Mouse (Mus musculus) C2C12 (cell line): ENCODE measurements at regions not wholly inside any gene's neighbourhood (a gene's known extent, or its start where the extent isn't known, plus 50 kb on each side); places are given as distances from the start of the nearest gene placed in this dataset.

Experiments used
- H3K27me3 ChIP-seq: one replicate; pipeline ENCODE4 v1.6.1; 2011; ENCODE audit not compliant: control insufficient read depth, insufficient read depth, insufficient read length
- H3K36me3 ChIP-seq: one replicate; pipeline ENCODE4 v1.6.1; 2011; ENCODE audit not compliant: control insufficient read depth, insufficient read depth
- H3K4me3 ChIP-seq: one replicate; pipeline ENCODE4 v1.5.1; 2011; ENCODE audit warnings: mild to moderate bottlenecking, control low read depth; ENCODE audit not compliant: poor library complexity, insufficient read depth, severe bottlenecking
- H3K79me2 ChIP-seq: one replicate; pipeline ENCODE4 v1.6.1; 2011; ENCODE audit not compliant: control insufficient read depth, insufficient read depth
- H3K79me3 ChIP-seq: one replicate; pipeline ENCODE4 v1.6.1; 2011; ENCODE audit warnings: low read depth, control low read depth
- H3ac ChIP-seq: one replicate; pipeline ENCODE3; 2011; ENCODE audit warnings: low read depth; ENCODE audit not compliant: control insufficient read depth, insufficient read length
- CEBPB ChIP-seq: IDR thresholded peaks from one replicate; pipeline ENCODE4 v1.6.1; 2011; ENCODE audit warnings: low read depth, mild to moderate bottlenecking, control low read depth, moderate library complexity
- CTCF ChIP-seq: IDR thresholded peaks from one replicate; pipeline ENCODE4 v1.5.1; 2011; ENCODE audit not compliant: control insufficient read depth, insufficient read depth, insufficient read length
- FOSL1 ChIP-seq: IDR thresholded peaks from one replicate; pipeline ENCODE4 v1.8.0; 2011; ENCODE audit warnings: mild to moderate bottlenecking, low read length; ENCODE audit not compliant: poor library complexity, insufficient read depth, severe bottlenecking
- MAX ChIP-seq: IDR thresholded peaks from one replicate; pipeline ENCODE4 v1.6.1; 2011; ENCODE audit warnings: mild to moderate bottlenecking, control low read depth
- MYOD1 ChIP-seq: IDR thresholded peaks from one replicate; pipeline ENCODE4 v1.6.1; 2011; ENCODE audit warnings: low read depth; ENCODE audit not compliant: control insufficient read depth, insufficient read length
- MYOG ChIP-seq: IDR thresholded peaks from one replicate; pipeline ENCODE4 v1.6.1; 2011; ENCODE audit not compliant: control insufficient read depth, insufficient read length; ENCODE audit errors: extremely low read depth
- USF1 ChIP-seq: IDR thresholded peaks from one replicate; pipeline ENCODE4 v1.6.1; 2011; ENCODE audit warnings: low read depth, mild to moderate bottlenecking, control low read depth, moderate library complexity

DNA sequence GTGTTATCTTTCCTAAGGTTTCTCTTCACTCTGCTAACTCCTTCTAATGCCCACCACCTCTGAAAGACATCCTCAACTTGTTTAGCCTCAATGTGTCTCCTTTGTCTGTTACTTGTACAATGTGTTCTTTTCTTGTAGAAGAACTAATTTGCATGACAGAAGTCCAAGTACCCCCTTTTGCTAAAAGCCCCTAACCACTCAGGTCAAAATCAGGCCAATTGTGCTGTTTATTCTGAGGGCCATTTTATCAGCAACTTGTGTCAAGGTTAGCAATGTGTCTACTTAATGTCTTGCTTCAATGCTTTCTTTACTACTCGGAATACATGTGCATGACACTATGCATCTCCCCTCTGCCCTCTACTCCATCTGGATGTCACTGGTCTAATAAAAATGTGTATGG is 107.3 kb upstream of the Paqr3 start:
- no peaks in the 10 kb centered on the region for H3K36me3 ChIP-seq
- TF ChIP-seq CEBPB (no peak), MYOD1 (no peak), MYOG (no peak), FOSL1 (no peak), CTCF (no peak), USF1 (no peak), MAX (no peak)

DNA sequence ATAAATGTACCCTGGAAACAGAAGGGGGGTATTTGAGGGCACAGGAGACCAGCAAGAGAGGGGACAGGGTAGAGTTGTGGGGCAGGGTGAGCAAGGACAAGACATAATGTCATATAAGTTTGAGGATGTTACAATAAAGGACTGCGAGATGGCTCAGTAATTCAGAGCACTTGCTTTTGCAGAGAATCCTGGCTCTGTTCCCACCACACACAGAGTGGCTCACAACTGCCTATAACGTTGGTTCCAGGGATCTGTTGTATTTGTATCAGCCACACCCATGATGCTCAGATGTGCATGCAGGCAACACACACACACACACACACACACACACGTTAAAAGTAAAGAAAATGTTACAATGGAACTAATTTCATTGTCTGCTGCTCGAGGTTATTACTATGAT is 94.2 kb upstream of the Paqr3 start:
- H3K27me3 ChIP-seq: no peaks in the 10 kb centered on the region
- TF ChIP-seq MAX (no peak), CTCF (no peak)
- no peak overlapping the region for H3ac ChIP-seq
- no peaks in the 10 kb centered on the region for H3K79me2 ChIP-seq
- no peaks in the 10 kb centered on the region for H3K36me3 ChIP-seq
- no peaks in the 10 kb centered on the region for H3K79me3 ChIP-seq
- H3K4me3 ChIP-seq: no peak overlapping the region

More for the DNA sequence above, 107.3 kb upstream of the Paqr3 start:
- Histone ChIP-seq H3K4me3 (no peak overlapping the region), H3K27me3 (no peaks in the 10 kb centered on the region), H3ac (no peak overlapping the region), H3K79me2 (no peaks in the 10 kb centered on the region), H3K79me3 (no peaks in the 10 kb centered on the region)

DNA sequence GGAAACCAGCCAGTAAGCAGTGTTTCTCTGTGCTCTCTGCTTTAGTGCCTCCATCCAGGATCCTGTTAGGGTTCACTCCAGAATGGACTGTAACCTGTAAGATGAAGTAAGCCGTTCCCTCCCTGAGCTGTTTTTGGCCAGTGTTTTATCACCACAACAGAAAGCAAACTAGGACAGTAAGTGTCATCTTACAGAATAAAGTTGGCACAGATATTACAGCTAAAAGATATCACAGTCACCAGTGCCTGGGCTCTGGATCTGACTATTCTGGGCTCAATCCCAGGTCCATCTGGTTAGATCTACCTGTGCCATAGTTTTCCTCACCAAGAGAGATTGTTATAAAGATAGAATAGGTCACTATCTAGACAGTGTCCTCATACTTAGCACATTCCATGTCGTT is 92.9 kb upstream of the Paqr3 start:
- no peak for TF ChIP-seq MYOD1
- TF ChIP-seq FOSL1: no peak
- TF ChIP-seq CEBPB: no peak
- no peak for TF ChIP-seq USF1
- TF ChIP-seq MAX: no peak
- H3K27me3 ChIP-seq: no peaks in the 10 kb centered on the region
- H3K36me3 ChIP-seq: no peaks in the 10 kb centered on the region
- no peaks in the 10 kb centered on the region for H3K79me3 ChIP-seq
- H3K79me2 ChIP-seq: no peaks in the 10 kb centered on the region
- H3K4me3 ChIP-seq: no peak overlapping the region
- no peak overlapping the region for H3ac ChIP-seq

DNA sequence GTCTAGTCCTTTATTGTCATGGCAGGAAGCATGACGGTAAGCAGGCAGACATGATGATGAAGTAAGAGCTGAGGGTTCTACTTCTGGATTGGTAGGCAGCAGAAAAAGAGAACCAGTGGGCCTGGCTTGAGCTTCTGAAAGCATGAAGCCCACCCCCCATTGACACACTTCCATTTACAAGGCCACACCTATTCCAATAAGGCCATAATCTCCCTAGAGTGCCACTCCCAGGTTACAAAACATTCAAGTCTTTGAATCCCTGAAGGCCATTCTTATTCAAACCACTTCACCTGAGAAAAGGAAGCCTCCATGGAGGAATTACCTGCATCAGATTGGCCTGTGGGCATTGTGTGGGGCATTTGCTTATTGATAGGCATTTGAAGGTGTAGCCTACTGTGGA is 92.2 kb upstream of the Paqr3 start:
- no peak for TF ChIP-seq FOSL1
- TF ChIP-seq MYOG: no peak
- no peak for TF ChIP-seq MYOD1
- no peak for TF ChIP-seq CTCF
- H3K4me3 ChIP-seq: no peak overlapping the region
- H3K27me3 ChIP-seq: no peaks in the 10 kb centered on the region
- no peaks in the 10 kb centered on the region for H3K36me3 ChIP-seq
- H3K79me2 ChIP-seq: no peaks in the 10 kb centered on the region
- no peak overlapping the region for H3ac ChIP-seq
- no peaks in the 10 kb centered on the region for H3K79me3 ChIP-seq

DNA sequence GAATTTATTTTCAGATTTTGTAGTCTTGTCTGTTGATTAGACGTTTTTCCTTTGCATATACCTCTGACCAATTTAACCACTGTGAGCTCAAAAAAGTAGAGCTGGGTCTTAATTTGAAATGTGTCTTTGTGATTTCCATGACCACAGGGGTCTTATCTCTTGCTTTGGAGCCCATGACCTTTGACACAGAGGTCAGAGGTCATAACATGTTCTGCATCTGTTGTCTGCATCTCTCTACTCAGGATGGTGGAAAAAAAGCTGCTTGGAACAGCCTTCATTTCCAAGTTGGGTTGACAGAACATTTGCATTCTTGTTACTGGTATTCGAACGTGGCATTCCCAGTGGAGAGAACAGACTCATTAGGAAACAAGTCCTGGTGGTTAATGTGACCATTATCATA is 91.2 kb upstream of the Paqr3 start:
- H3K4me3 ChIP-seq: no peak overlapping the region
- no peak for TF ChIP-seq CTCF
- TF ChIP-seq FOSL1: no peak
- no peak for TF ChIP-seq USF1
- no peak for TF ChIP-seq CEBPB
- no peak for TF ChIP-seq MYOD1
- no peak for TF ChIP-seq MYOG
- no peak for TF ChIP-seq MAX
- H3K27me3 ChIP-seq: no peaks in the 10 kb centered on the region
- H3K79me3 ChIP-seq: no peaks in the 10 kb centered on the region
- H3K79me2 ChIP-seq: no peaks in the 10 kb centered on the region
- H3ac ChIP-seq: no peak overlapping the region
- H3K36me3 ChIP-seq: no peaks in the 10 kb centered on the region

DNA sequence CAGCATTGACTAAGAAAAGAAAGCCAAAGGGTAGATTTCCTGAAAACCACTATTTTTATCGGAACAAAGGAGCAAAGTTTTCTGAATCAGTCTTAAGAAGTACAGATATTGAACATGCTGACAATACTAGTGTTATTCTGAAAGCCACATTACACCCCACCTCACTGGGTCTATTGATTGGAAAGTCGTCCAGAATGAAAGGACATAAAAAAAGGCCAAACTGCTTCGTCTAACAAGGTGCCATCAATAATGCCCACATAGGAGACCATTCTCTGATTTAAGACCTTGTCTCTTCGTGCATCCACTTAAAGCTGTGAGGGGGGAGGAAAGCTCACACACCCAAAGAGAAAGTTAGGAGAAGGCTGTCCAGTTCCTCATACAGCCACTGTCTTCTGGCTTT is 89.3 kb upstream of the Paqr3 start:
- no peaks in the 10 kb centered on the region for H3K36me3 ChIP-seq
- H3K27me3 ChIP-seq: no peaks in the 10 kb centered on the region
- no peak overlapping the region for H3K4me3 ChIP-seq
- no peaks in the 10 kb centered on the region for H3K79me3 ChIP-seq
- no peak overlapping the region for H3ac ChIP-seq
- no peaks in the 10 kb centered on the region for H3K79me2 ChIP-seq
- TF ChIP-seq FOSL1 (no peak), MYOG (no peak), MYOD1 (no peak), MAX (no peak), CEBPB (no peak), USF1 (no peak), CTCF (no peak)
